Mouse (Mus musculus): ENCODE measurements at regions not wholly inside any gene's neighbourhood (a gene's known extent, or its start where the extent isn't known, plus 50 kb on each side); places are given as distances from the start of the nearest gene placed in this dataset.

DNA sequence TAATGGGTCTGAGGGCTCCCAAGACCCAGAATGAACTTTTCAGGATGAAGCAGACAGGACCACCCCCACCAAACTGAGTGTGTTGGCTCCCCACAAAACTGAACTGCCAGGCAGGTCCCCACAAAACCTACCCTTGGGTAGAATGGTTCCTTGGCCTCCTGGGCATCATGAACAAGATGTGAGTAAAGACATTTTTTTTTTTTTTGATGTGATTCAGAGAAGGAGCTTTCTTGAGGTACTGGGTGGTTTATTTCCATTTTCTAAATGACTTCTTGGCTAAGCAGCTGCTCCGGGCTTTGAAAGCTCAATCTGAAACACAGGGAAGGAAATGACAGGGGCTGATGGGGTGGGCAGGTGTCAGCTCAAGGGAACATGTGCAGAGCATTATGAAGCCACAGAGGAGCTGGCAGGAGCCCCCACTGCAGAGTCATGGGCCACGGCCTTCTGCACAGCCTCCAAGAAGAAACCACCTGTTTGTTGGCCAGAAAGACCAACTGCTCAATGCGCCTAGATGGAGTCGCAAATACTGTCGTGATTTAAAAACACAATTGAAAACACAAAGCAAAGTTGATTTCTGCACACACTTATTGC lies 86.2 kb upstream of the Rreb1 start:
- TF ChIP-seq CTCF (IDR thresholded peaks at IDR 0.05; ENCODE audit: extremely low read depth, insufficient read depth, insufficient read length, insufficient replicate concordance) (no peak), POLR2A (IDR thresholded peaks at IDR 0.05; ENCODE audit: low read depth, low read length) (no peak)
